Mouse (Mus musculus) lung, embryonic 14.5 days (tissue): Measurements from ENCODE around the gene Disp3. TPM values are rescaled to one million over a fixed set of nuclear protein-coding genes. Genes with fewer than 3 reads are reported as not detected.

Experiments used
- ATAC-seq: fragments of 200-750 bp; cut with Nextera tagmentation; 2 replicates; pipeline ENCODE4 v1.8.0; 2017; ENCODE audit warnings: mild to moderate bottlenecking, moderate TSS enrichment, moderate library complexity; ENCODE audit not compliant: insufficient read depth
- DNase-seq: peaks from one replicate; pipeline ENCODE4 v3.0.0-alpha.2; 2015
- H3K27ac ChIP-seq: fragments of 300-500 bp; sonication (generic); 2 replicates; pipeline ENCODE4 v1.5.1; 2014; ENCODE audit warnings: low read depth, mild to moderate bottlenecking, moderate library complexity
- H3K27me3 ChIP-seq: fragments of 300-500 bp; sonication (generic); 2 replicates; pipeline ENCODE4 v1.6.1; 2014; ENCODE audit warnings: low read length, control low read depth; ENCODE audit not compliant: insufficient read depth
- H3K36me3 ChIP-seq: fragments of 300-500 bp; sonication (generic); 2 replicates; pipeline ENCODE4 v1.6.1; 2014; ENCODE audit warnings: control low read depth; ENCODE audit not compliant: insufficient read depth
- H3K4me1 ChIP-seq: fragments of 300-500 bp; sonication (generic); 2 replicates; pipeline ENCODE4 v1.6.1; 2014; ENCODE audit warnings: antibody characterized with exemption, control low read depth; ENCODE audit not compliant: insufficient read depth
- H3K4me2 ChIP-seq: fragments of 300-500 bp; sonication (generic); 2 replicates; pipeline ENCODE4 v1.6.1; 2014; ENCODE audit warnings: mild to moderate bottlenecking
- H3K4me3 ChIP-seq: fragments of 300-500 bp; sonication (generic); 2 replicates; pipeline ENCODE4 v1.5.1; 2014; ENCODE audit warnings: low read depth, low read length
- H3K9ac ChIP-seq: fragments of 300-500 bp; sonication (generic); 2 replicates; pipeline ENCODE4 v1.6.1; 2014
- H3K9me3 ChIP-seq: fragments of 300-500 bp; sonication (generic); 2 replicates; pipeline ENCODE4 v1.6.1; 2016; ENCODE audit warnings: low read depth, low read length, control low read depth
- CTCF ChIP-seq: IDR thresholded peaks from 2 replicates; pipeline ENCODE4 v1.5.1; 2016; ENCODE audit warnings: antibody characterized with exemption, low read depth
- WGBS: fragments of 180-500 bp; shearing (Covaris S2); extraction: QIAGEN DNeasy Blood & Tissue Kit; methylation state at CpG from one replicate; pipeline ENCODE4 v1.1.7; 2014; 5-methylcytosine and 5-hydroxymethylcytosine counted together
- polyA plus RNA-seq: library from polyadenylated mRNA; unstranded; fragments of >200 nt; fragmentation: Nextera tagmentation; extraction: Ambion mirVana; gene quantifications from 2 replicates; pipeline ENCODE4 v1.2.1, GENCODE M21; 2014

The Disp3 gene
- polyA plus RNA-seq, 1 experiment from 2014 or later: 0.18 TPM

DNA sequence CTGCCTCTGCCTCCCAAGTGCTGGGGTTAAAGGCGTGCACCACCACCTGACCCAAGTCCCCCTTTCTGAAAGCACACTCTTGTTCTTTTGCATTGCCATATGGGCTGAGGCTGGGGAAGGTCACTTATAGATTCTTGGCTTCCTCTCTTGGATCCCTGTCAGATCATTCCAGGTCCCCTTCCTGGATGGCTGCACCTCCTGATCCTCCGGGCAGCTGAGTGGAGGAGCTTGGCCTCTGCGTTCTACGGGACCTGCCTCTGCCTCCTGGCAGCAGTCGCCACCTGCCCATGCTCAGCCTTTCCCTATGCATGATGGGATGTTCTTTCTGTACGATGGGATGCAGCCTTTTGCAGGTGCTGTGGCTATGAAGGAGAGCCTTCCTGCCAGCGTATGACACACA, 23.1 kb upstream of the Disp3 start:
- Histone ChIP-seq H3K4me1 (no peaks in the 10 kb centered on the region), H3K36me3 (no peaks in the 10 kb centered on the region), H3K27me3 (no peaks in the 10 kb centered on the region), H3K4me3 (no peak overlapping the region), H3K9me3 (no peaks in the 10 kb centered on the region), H3K27ac (no peak overlapping the region), H3K9ac (no peak overlapping the region), H3K4me2 (no peak overlapping the region)
- WGBS: 77% methylated on average over 7 of the region's 7 CpGs
- no peak for TF ChIP-seq CTCF
- no peak for DNase-seq
- no peak for ATAC-seq

- Histone ChIP-seq H3K27me3 (no peaks in the 10 kb centered on the region), H3K4me1 (no peaks in the 10 kb centered on the region), H3K9me3 (no peaks in the 10 kb centered on the region), H3K4me3 (no peak overlapping the region), H3K4me2 (no peak overlapping the region), H3K36me3 (no peaks in the 10 kb centered on the region), H3K27ac (no peak overlapping the region), H3K9ac (no peak overlapping the region)
- TF ChIP-seq CTCF: no peak
- ATAC-seq (no peak), DNase-seq (no peak)
- WGBS: 54% methylated on average over 4 of the region's 4 CpGs
Observed at GRCm38 (mm10) chr4:148310126-148310525, 22.4 kb upstream of the Disp3 start.

DNA sequence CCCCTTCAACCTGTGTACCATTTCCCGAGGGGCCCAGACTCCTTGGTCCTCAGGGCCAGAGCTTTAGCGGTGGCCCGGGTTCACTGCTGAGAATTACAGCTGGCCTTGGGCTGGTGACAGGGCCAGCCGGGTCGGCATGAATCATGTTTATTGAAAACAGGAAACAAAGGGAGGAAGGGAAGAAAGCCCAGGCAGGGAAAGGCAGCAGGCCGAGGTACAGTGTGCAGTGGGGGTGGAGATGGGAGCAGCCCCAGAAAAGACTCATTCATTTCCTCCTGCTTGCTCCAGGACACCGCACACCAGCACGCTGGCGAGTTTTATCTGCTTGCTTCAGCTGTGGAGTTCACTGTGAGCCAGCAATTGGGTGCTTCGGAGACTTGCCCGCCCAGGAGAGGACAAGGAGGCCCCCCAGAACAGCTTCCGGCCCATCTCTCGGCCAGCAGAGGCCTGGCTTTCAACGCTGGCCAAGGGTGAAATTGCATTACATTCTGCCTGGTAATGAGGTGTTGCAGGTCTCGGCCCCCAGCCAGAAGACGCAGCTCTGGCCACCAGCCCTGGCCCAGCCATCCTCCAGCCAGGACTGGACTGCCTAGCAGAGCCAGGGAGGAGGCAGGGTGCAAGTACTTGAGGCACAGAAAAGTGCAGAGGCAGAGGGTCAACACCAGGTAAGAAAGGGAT, 18.8 kb upstream of the Disp3 start:
- no peak for TF ChIP-seq CTCF
- Histone ChIP-seq H3K9me3 (no peaks in the 10 kb centered on the region), H3K4me3 (no peak overlapping the region), H3K4me1 (no peaks in the 10 kb centered on the region), H3K9ac (no peak overlapping the region), H3K36me3 (no peaks in the 10 kb centered on the region), H3K27ac (no peak overlapping the region), H3K4me2 (0 out of 2 replicates have a peak overlapping the region, but pooled peaks have one; percentile 4), H3K27me3 (no peaks in the 10 kb centered on the region)
- peak; percentile 83 for DNase-seq
- 23% methylated on average over 16 of the region's 16 CpGs for WGBS
- ATAC-seq: peak; percentile 90

DNA sequence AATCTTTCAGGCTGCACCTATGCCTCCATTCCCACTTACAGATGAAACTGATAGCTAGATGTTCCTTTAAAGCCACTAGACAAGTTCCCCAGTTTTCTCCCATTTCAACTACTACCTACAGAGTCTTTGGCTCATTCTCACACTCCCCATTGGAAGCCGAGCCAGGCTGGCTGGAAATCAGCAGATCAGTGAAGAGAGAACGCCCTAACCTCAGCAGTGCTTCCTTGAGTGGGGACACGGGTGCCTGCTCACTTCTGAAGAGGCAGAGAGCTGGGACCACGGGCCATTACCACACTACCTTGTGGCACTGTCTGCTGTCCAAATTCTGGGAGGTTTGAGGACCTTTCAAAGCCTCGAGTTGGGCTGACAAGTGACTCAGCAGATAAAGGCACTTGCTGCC, 11.0 kb upstream of the Disp3 start:
- no peak for ATAC-seq
- H3K36me3 ChIP-seq: no peaks in the 10 kb centered on the region
- no peaks in the 10 kb centered on the region for H3K4me1 ChIP-seq
- no peak overlapping the region for H3K9ac ChIP-seq
- H3K9me3 ChIP-seq: no peaks in the 10 kb centered on the region
- TF ChIP-seq CTCF: no peak
- H3K27ac ChIP-seq: no peak overlapping the region
- WGBS: 54% methylated on average over 5 of the region's 5 CpGs
- H3K4me3 ChIP-seq: no peak overlapping the region
- no peak for DNase-seq
- H3K27me3 ChIP-seq: no peaks in the 10 kb centered on the region
- H3K4me2 ChIP-seq: no peak overlapping the region

- no peak for ATAC-seq
- no peak for DNase-seq
- Histone ChIP-seq H3K27me3 (no peaks in the 10 kb centered on the region), H3K4me3 (no peak overlapping the region), H3K4me1 (no peaks in the 10 kb centered on the region), H3K9me3 (no peaks in the 10 kb centered on the region), H3K36me3 (no peaks in the 10 kb centered on the region), H3K4me2 (no peak overlapping the region), H3K9ac (no peak overlapping the region), H3K27ac (no peak overlapping the region)
- no peak for TF ChIP-seq CTCF
- WGBS: 50% methylated on average over 6 of the region's 6 CpGs
Observed at GRCm38 (mm10) chr4:148297640-148298039, 9.9 kb upstream of the Disp3 start.

DNA sequence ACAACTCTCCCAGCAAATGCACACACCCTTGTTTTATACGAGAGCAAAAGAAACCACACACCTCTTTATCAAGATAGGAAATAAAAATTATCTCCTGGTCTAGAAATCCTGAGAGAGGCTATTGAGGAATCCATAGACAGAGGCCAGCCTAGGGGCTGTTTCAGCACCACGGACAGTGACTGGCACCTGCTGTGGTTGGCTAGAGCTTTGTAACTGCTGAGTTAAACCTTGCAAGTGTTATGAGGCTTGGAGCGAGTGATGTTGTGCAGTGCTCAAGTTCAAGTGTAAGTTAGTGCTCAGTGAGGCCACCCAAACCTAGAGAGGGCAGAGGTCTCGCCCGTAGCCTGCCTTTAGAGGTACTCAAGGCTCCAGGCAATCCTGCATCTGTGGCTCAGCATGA, 5.6 kb upstream of the Disp3 start:
- peaks cover 1% of the 10 kb centered on the region; the same call in 1 of the 2 replicates for H3K27me3 ChIP-seq
- H3K9ac ChIP-seq: no peak overlapping the region
- H3K4me2 ChIP-seq: no peak overlapping the region
- no peaks in the 10 kb centered on the region for H3K4me1 ChIP-seq
- peak; percentile 87 for DNase-seq
- H3K9me3 ChIP-seq: no peaks in the 10 kb centered on the region
- no peaks in the 10 kb centered on the region for H3K36me3 ChIP-seq
- no peak for TF ChIP-seq CTCF
- no peak for ATAC-seq
- no peak overlapping the region for H3K27ac ChIP-seq
- H3K4me3 ChIP-seq: no peak overlapping the region
- whole genome bisulfite sequencing: 20% methylated on average over 5 of the region's 5 CpGs

- no peak overlapping the region for H3K27ac ChIP-seq
- ATAC-seq (no peak), DNase-seq (no peak)
- no peak overlapping the region for H3K4me3 ChIP-seq
- WGBS: 65% methylated on average over 10 of the region's 10 CpGs
- no peak overlapping the region for H3K4me2 ChIP-seq
- TF ChIP-seq CTCF: no peak
- peaks cover 16% of the 10 kb centered on the region for H3K27me3 ChIP-seq
- no peaks in the 10 kb centered on the region for H3K9me3 ChIP-seq
- no peak overlapping the region for H3K9ac ChIP-seq
- H3K36me3 ChIP-seq: no peaks in the 10 kb centered on the region
- H3K4me1 ChIP-seq: no peaks in the 10 kb centered on the region
Observed at GRCm38 (mm10) chr4:148291849-148292248, 4.1 kb upstream of the Disp3 start.
